Mouse (Mus musculus): Measurements from ENCODE around the gene Suv39h1.
"Not testable (repeated sequence)": the region's sequence is repeated elsewhere in the genome, so short reads cannot be mapped to it uniquely, and the experiment has no call there.

Gene Suv39h1

GRCm38 (mm10) chrX:8024795-8025194 lies 49.8 kb downstream of the Suv39h1 start:
- DNase-seq: no peak

- no peak for DNase-seq
These were observed 54.3 kb downstream of the Suv39h1 start for GRCm38 (mm10) chrX:8020111-8020778.

- no peak for DNase-seq
These were observed 56.3 kb downstream of the Suv39h1 start, which contains the start of gene Glod5 for GRCm38 (mm10) chrX:8018286-8018685. Glod5 (minus strand) TSS chrX:8018492.

- DNase-seq: peak; percentile 34
These were observed 57.4 kb downstream of the Suv39h1 start for GRCm38 (mm10) chrX:8017142-8017541.

GRCm38 (mm10) chrX:8015675-8016074 lies 58.9 kb downstream of the Suv39h1 start:
- DNase-seq: not testable (repeated sequence)

- DNase-seq: no peak
These were observed 60.8 kb downstream of the Suv39h1 start for GRCm38 (mm10) chrX:8013569-8014314.

- DNase-seq: no peak
These were observed 61.4 kb downstream of the Suv39h1 start for GRCm38 (mm10) chrX:8013157-8013556.
